Mouse (Mus musculus) mature B cell (primary cell): Measurements from ENCODE around the gene Rras2.

Experiments
- in situ Hi-C: fragments of 300-500 bp; cut with MboI; formaldehyde crosslinking; loops from 2 replicates; pipeline ENCODE4 v1.14.3; 2019

Gene Rras2

DNA sequence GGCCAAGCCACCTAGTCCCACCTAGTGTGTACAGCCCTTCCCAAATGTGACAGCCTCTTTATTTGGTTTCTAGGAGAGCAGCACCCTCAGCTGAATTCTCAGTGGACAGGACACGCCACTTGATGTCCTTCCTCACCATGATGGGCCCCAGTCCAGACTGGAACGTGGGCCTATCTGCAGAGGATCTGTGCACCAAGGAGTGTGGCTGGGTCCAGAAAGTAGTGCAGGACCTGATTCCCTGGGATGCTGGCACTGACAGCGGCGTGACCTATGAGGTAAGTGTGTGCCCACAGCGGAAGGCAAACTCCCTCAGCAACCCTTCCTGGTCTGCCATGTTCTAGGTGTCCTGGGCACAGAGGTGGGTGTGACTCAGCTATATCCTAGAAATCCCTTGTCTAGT lies 88.8 kb downstream of the Rras2 start:
- in situ Hi-C loops: loop anchor here (10.0 kb wide), 1 partner anchor 264 kb away; the partner anchor contains the start of gene Spon1

GRCm38 (mm10) chr7:114027406-114027805 lies 90.2 kb downstream of the Rras2 start:
- in situ Hi-C loops: loop anchor here (10.0 kb wide), 1 partner anchor 263 kb away; the partner anchor contains the start of gene Spon1

DNA sequence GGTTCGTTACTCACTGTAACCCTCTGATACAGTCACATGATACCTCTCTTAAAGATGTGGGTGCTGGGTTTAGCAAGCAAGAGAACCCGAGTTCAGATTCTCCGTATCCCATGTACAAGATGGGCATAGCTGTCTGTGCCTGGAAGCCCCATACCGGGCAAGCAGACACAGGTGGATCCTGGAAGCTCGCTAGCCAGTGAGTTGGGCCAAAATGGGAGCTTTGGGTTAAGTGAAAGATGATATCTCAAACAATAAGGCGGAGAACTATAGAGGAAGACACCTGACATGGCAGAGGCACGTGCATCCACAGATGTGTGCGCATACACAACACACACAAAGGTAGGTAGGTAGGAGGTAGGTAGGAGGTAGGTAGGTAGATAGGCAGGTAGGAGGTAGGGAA lies 90.7 kb downstream of the Rras2 start:
- in situ Hi-C loops: loop anchor here (10.0 kb wide), 1 partner anchor 262 kb away; the partner anchor contains the start of gene Spon1

GRCm38 (mm10) chr7:114020704-114021093 lies 96.9 kb downstream of the Rras2 start:
- in situ Hi-C loops: loop anchor here (10.0 to 25.0 kb wide), 2 partner anchors 256 to 408 kb away; partner anchors contain the start of gene Spon1

GRCm38 (mm10) chr7:114020057-114020703 lies 97.4 kb downstream of the Rras2 start:
- in situ Hi-C loops: loop anchor here (10.0 to 25.0 kb wide), 2 partner anchors 255 to 408 kb away; partner anchors contain the start of gene Spon1

- in situ Hi-C loops: loop anchor here (25.0 kb wide), 1 partner anchor 407 kb away; no protein-coding TSS in a partner anchor
Measured at GRCm38 (mm10) chr7:114018861-114019260, 98.7 kb downstream of the Rras2 start.

GRCm38 (mm10) chr7:114016001-114016949 lies 101.3 kb downstream of the Rras2 start:
- in situ Hi-C loops: loop anchor here (25.0 kb wide), 1 partner anchor 404 kb away; no protein-coding TSS in a partner anchor

DNA sequence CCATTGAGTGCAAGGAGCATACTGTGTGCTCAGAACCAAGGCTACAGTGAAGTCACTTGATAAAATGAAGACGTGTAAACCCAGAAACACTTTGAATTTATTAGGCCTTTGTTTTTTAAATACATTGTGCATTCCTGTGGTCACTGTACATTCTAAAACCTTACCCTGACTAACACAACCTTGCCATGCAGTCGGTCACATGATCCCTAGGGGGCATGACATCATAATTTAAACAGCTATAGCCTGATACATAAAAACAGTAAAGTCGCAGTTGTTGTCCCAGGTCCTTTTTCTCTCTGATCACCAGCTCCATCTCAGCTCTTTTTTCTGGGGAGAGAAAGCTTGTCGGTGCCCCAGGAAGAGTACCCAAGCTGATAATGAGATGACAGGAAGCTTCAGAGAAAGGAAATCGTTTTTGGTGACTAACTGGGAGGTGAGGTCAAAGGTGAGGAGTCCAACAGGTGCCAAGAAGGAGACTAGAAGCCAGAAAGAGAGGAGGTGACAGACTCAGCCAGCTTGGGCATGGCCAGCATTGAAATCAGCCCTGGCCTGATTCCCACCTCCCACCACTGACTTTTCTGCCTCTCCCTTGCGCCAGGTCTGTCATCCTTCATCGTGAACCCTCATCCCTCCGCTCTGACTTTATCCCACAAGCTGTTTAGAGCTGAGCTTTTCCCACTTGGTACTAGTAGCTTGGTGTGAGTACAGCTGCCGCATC lies 105.7 kb downstream of the Rras2 start:
- in situ Hi-C loops: loop anchor here (25.0 kb wide), 1 partner anchor 400 kb away; no protein-coding TSS in a partner anchor

- in situ Hi-C loops: loop anchor here (25.0 kb wide), 1 partner anchor 395 kb away; no protein-coding TSS in a partner anchor
Measured at GRCm38 (mm10) chr7:114007565-114007964, 110.0 kb downstream of the Rras2 start.

DNA sequence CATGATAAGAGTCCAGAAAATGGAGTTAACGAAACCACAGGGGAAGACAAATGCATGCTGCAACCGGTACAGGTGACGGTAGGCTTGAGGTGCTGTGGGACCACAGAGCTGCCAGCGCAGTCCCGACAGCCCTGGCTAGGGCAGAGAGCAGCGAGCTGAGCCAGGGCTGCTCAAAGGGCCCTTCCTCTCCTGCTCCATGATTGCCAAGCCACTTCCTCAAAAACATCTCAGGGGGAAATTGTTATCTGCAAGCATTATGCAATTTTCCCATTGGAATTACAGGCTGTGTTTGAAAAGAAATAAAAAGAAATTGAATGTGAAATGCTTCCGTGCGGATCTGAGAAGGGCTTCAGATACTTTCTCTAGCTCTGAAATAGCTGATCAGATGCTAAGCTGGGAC lies 111.1 kb downstream of the Rras2 start:
- in situ Hi-C loops: loop anchor here (25.0 kb wide), 1 partner anchor 394 kb away; no protein-coding TSS in a partner anchor

- in situ Hi-C loops: loop anchor here (25.0 kb wide), 1 partner anchor 393 kb away; no protein-coding TSS in a partner anchor
Measured at GRCm38 (mm10) chr7:114005499-114005898, 112.1 kb downstream of the Rras2 start.

DNA sequence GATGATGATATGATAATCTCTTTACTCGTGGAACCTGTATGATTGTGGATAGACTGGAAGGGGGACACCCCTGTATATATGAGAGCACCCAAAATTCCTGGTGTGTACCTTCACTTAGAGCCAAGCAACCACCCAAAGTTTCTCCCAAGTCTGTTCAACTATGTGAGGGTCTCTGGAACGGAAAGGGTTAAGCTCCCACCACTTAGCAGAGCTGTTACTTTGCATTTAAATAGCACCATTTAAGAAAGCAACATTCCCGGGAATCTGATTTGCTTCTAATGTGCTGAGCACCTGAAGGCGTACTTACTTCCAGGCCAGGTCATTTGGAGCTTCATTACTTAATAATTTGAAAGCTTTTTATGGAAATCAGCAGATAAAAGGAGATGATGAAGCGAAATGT lies 113.4 kb downstream of the Rras2 start:
- in situ Hi-C loops: loop anchor here (25.0 kb wide), 1 partner anchor 392 kb away; no protein-coding TSS in a partner anchor

- in situ Hi-C loops: no loop called here
Measured at GRCm38 (mm10) chr7:113997675-113998354, 119.8 kb downstream of the Rras2 start.
